Mouse (Mus musculus) brown adipose tissue, adult 24 weeks (tissue): ENCODE results near the gene Ncapg2. TPM values are rescaled to one million over a fixed set of nuclear protein-coding genes. Genes with fewer than 3 reads are reported as not detected.

ENCODE experiments used
- H3K27ac ChIP-seq: fragments of 200-500 bp; replicated peaks from 2 replicates; pipeline ENCODE4 v1.5.1; 2012; ENCODE audit warnings: low read depth, mild to moderate bottlenecking, low read length
- H3K4me1 ChIP-seq: fragments of 200-500 bp; 2 replicates; pipeline ENCODE4 v1.6.1; 2012; ENCODE audit warnings: low read length, mixed read lengths; ENCODE audit not compliant: control insufficient read depth, insufficient read depth, insufficient read length
- H3K4me3 ChIP-seq: fragments of 200-500 bp; 2 replicates; pipeline ENCODE4 v1.5.1; 2012; ENCODE audit warnings: low read depth, mild to moderate bottlenecking, low read length, moderate library complexity; ENCODE audit not compliant: insufficient read depth
- polyA plus RNA-seq: library from polyadenylated mRNA; stranded (reverse); fragments of >200 nt; gene quantifications from 2 replicates; pipeline ENCODE4 v1.2.4, GENCODE M21; 2012; ENCODE audit not compliant: missing spikeins, insufficient read depth, insufficient read length

The Ncapg2 gene
- 3.2 and 7.2 TPM in 2 replicates for polyA plus RNA-seq

DNA sequence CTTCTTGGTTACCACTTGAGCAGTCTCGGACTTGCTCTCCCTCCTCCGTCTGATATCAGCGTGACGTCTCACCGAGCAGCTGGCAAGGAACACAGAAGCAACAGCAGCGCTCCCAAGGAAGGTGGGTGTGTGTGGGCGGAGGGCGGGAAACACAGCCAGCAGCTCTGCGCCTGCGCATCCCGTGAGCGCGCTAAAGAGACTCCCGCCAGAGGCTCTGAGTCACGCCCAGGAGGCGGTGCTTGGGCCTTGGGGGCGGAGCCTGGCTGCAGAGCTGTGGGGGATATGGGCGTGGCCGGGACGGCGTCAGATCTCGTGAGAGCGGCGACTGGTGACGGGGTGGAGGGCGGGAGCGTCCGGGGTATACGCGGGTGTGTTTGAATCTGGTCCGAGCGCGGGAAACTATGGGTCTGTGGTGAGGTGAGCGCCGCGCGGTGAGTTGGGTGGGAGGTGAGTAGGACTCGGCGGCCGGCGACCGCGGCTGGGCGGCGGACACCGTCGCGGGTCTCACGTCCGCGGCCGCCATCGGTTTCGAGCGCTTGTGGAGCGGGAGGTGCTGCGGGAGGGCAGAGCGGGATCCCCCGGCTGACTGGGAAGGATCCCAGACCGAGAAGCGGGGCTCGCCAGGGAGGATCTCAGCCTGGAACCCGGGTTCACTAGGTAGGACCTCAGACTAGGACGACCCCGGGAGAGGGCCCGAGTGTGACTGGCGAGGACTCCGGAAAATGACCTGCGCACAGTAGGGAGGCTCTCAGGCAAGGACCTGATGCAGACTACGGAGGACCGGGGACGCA, at the start of gene Ncapg2:
Ncapg2 (plus strand) TSS at position 358 of the 791 bp plus-strand sequence.
- Histone ChIP-seq H3K4me3 (peak within 1 kb of the TSS; percentile 73), H3K4me1 (0 out of 2 replicates have a peak, but pooled peaks cover 3% of the 10 kb centered on the region), H3K27ac (no peak within 1 kb of the TSS)

- no peaks in the 10 kb centered on the region for H3K4me1 ChIP-seq
- H3K27ac ChIP-seq: no peak overlapping the region
- H3K4me3 ChIP-seq: no peak overlapping the region
Observed at GRCm38 (mm10) chr12:116362091-116362490, 43.1 kb upstream of the Ncapg2 start.

DNA sequence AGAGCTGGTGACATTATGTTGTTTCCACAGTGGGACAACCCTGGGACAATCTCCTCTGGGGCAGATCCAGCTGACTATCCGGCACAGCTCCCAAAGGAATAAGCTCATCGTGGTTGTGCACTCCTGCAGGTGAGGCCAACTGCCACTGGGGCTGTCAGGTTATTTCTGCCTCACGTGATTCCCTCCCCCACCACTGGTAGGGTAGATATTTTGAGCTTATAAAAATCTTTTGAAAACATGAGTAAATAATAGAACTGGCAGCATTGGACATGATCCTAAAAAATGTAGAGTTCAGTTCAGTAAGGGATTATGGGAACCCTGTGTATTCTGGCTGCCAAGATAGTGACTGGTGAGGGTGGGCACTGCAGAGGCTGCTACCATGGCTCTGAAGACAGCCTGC, 38.3 kb upstream of the Ncapg2 start:
- Histone ChIP-seq H3K4me3 (no peak overlapping the region), H3K27ac (no peak overlapping the region), H3K4me1 (no peaks in the 10 kb centered on the region)

DNA sequence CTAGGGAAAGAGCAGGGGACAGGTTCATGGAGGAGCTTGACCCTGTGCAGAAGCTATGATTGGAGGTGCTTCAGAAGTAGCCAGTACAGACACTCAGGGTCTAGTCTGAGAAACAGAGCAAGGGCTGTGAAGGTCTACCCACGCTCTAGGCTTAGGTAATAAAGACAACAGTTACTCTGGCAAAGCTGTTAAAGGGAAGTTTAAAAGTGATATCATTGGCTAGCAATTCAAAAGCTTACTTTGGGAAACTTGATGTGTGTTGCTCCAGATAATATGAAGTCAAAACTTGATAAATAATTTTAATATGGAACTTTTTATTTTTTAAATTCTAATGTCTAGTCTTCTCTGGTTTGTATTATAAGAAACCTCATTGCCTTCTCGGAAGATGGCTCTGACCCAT, 37.9 kb upstream of the Ncapg2 start:
- no peak overlapping the region for H3K4me3 ChIP-seq
- H3K4me1 ChIP-seq: no peaks in the 10 kb centered on the region
- H3K27ac ChIP-seq: no peak overlapping the region

GRCm38 (mm10) chr12:116368857-116369256, 36.3 kb upstream of the Ncapg2 start:
- Histone ChIP-seq H3K27ac (no peak overlapping the region), H3K4me1 (no peaks in the 10 kb centered on the region), H3K4me3 (no peak overlapping the region)

DNA sequence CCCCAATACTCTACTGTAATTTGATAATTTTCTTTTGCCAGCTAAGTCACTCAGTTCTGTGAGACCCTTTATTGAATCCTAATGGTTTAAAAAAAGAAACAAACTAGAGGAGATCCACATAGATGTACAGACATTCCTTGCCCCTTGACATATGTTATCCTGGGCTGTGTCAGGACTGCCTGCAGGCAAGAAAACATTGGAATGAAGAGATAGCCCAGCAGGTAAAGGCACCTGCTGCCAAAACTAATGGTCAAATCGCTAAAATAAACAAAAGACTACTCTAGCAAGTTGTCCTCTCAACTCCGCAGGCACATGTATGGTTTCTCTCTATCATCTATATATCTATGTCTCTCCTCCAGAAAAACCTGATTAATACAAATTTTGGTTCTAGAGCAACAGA, 22.1 kb upstream of the Ncapg2 start:
- H3K27ac ChIP-seq: no peak overlapping the region
- no peaks in the 10 kb centered on the region for H3K4me1 ChIP-seq
- H3K4me3 ChIP-seq: no peak overlapping the region

DNA sequence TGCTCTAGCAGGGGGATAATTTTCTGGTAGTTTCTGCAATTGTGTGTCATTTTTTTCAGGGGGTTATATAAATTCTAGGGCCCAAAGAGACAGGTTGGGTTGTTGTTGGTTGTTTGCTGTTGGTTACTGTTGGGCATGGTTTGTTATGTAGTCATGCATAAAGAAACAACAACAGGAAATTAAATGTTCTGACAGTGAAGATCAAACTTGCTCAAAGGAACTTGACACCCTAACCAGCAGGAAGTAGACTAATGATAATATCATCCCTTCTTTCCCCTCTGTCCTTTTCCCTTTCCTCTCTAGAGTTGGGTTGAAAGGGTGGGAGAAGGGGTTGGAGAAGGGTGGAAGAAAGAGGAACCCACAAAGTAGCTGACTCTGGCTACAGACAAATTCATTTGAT, 21.2 kb upstream of the Ncapg2 start:
- Histone ChIP-seq H3K27ac (no peak overlapping the region), H3K4me1 (no peaks in the 10 kb centered on the region), H3K4me3 (no peak overlapping the region)

GRCm38 (mm10) chr12:116386802-116387201, 18.4 kb upstream of the Ncapg2 start:
- Histone ChIP-seq H3K27ac (no peak overlapping the region), H3K4me1 (no peaks in the 10 kb centered on the region), H3K4me3 (no peak overlapping the region)

GRCm38 (mm10) chr12:116389868-116390267, 15.3 kb upstream of the Ncapg2 start:
- Histone ChIP-seq H3K4me1 (no peaks in the 10 kb centered on the region), H3K27ac (no peak overlapping the region), H3K4me3 (no peak overlapping the region)

DNA sequence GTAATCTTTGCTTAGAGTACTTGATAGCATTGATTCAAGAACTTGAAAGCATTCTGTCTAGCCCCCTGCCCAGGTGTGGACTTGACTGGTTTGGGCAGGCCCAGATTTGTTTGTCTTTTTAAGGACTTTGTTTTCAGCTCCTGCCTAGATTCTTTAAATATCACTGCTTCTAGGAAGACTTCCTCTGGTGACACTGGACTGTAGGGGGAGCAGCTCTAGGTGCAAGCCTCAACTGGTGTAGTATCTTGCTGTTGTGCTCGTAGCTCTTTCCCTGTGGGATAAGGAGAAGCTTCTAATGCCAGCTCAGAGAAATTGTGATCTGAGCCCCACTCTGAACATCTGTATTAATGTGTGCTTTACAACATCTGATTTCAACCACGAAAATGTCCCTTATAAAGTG, 10.9 kb upstream of the Ncapg2 start:
- no peak overlapping the region for H3K27ac ChIP-seq
- no peaks in the 10 kb centered on the region for H3K4me1 ChIP-seq
- no peak overlapping the region for H3K4me3 ChIP-seq

- Histone ChIP-seq H3K4me1 (no peaks in the 10 kb centered on the region), H3K4me3 (no peak overlapping the region), H3K27ac (no peak overlapping the region)
Observed at GRCm38 (mm10) chr12:116395312-116395711, 9.9 kb upstream of the Ncapg2 start.

DNA sequence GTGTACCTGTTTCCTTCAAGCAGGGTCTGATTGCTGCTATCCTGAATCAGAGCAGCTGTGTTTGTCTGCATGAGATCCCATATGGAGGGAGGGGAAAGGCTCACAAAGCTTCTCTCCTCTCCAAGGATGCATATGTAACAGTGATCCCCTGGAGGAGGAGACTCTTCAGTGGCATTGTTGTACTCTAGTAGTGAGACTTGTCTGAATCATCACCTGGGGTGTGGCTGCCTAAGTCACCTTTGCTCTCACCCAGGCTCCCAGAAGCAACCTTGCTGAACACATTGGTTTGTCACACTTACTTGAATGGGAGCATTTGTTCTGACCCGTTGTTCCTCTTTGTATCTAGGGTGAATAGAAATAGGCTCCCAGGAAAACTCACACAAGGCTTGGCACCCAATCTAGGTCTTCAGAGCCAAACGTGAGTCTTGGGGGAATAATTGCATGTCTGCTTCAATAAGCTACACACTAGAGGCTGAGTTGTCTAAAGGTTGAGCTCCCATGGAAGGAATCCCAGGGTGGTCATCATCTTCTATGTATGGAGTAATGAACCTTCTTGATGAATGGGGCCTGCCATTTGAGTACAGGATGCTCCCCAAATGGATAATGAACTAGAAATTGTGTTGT, 9.0 kb upstream of the Ncapg2 start:
- H3K4me3 ChIP-seq: no peak overlapping the region
- no peak overlapping the region for H3K27ac ChIP-seq
- no peaks in the 10 kb centered on the region for H3K4me1 ChIP-seq

DNA sequence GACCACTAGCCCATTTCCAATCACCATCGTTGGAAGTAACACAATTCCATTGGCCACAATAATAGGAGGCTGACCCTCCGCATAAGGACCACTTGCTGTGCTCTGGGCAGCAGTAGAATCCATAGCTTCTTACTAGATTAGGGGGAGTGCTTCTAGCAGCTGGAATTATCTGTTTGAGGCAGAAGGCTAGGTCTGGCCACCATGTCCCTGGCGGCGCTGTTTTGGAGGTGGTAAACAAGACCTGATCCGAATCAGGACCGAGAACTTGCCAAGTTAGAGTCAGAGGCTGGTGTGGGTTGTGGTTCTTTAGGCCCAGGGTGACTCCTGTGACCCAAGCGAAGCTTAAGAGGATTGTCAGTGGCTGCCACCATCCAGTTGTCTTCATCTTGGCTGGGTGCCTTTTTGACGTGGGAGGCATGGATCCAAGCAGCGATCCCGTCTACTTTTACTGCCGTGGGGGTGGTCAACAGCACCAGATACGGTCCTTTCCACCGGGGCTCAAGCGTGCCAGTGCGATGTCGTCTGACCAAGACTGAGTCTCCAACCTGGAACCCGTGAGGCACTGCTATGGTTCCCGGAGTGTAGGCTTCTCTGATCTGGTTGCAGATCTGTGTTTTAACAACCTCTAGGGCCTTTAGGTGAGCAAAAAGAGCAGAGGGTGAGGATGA, 1.1 kb upstream of the Ncapg2 start:
- Histone ChIP-seq H3K27ac (no peak overlapping the region), H3K4me3 (peak overlapping the region; percentile 73; the same call in 1 of the 2 replicates), H3K4me1 (0 out of 2 replicates have a peak, but pooled peaks cover 3% of the 10 kb centered on the region)

GRCm38 (mm10) chr12:116405836-116406155, 594 bp downstream of the Ncapg2 start:
- Histone ChIP-seq H3K4me3 (peak overlapping the region; percentile 73), H3K27ac (no peak overlapping the region), H3K4me1 (0 out of 2 replicates have a peak, but pooled peaks cover 3% of the 10 kb centered on the region)

GRCm38 (mm10) chr12:116407883-116408282, 2.7 kb downstream of the Ncapg2 start:
- H3K27ac ChIP-seq: no peak overlapping the region
- H3K4me3 ChIP-seq: no peak overlapping the region
- H3K4me1 ChIP-seq: 0 out of 2 replicates have a peak, but pooled peaks cover 3% of the 10 kb centered on the region
